Mouse (Mus musculus) embryo, embryonic 11.5 days (tissue): ENCODE data around the gene 2410131K14Rik.

Source experiments
- DNase-seq: peaks from one replicate; pipeline ENCODE4 v3.0.0-alpha.2; 2012; ENCODE audit warnings: low read depth, low spot score

Gene 2410131K14Rik

DNA sequence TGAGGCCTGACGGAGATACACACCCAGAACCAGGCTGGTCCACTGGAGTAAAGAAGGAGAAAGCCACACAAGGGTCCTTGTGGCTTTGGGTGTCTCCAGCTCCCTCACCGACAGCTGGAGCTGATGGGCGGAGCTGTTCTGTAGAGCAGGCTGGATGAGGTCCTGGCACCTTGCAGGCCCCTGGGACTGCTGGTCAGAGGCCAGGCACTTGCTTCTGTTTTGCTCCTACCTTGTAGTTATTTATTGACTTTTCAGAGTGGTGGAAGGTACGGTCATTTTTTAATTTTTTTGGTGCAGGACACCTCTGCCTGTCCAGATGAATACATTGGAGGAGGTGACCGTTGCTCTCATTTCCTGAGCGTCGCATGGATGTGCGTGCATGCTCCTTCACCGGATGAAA, 16.2 kb downstream of the 2410131K14Rik start:
- DNase-seq: no peak

DNA sequence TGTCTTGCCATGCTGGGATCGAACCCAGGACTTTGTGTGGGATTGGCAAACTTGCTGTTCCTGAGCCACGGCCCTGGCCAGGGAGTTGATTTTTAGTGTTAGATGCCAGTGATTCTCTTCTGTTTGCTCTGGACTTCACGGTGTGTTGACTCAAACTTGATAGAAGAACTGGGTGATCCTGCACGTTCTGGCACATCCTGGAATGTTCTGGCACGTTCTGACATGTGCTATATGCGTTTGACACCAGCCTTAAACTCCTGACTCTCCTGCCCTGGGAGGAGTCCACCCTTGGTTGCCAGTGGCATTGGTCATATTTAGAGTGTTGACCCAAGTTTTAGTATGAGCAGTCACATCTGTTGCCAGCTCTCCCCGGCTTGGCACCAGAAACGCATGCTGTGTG, 17.4 kb downstream of the 2410131K14Rik start:
- DNase-seq: no peak

DNA sequence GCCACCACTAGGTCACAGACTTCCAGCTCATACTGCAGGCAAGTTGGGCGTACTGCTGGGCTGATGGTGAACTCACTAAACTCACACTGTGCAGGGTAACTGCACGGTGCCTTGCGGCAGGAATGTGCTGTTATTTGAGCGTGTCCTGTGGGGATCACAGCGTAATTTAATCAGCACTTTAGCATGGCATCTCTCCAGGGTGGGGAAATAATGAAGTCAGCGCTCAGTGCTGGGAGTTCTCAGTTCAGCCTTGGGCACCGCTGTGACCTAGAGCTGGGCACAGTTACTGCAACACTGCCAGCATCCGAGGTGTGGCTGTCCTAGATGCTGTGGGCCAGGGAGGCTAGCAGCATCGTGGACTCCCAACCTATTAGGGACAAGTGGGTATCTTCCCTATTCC, 19.3 kb downstream of the 2410131K14Rik start:
- no peak for DNase-seq

DNA sequence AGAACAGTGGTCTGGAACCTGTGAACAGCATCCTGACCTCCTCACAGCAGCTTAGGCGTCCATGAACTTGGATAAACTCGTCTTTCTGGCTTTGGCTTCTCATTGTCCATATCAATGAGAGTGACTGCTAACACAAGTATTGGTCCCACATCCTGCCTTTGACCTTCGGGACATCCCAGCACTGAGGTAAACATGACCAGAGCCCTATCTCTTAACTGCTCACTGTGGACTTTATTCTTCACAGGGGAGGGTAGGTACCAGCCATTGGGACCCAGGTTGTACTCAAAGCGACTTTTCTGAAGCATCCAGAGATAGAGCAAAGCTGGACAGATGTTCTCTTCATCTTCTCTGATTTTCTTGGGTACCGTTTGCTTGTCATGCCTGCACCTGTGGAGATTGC, 20.3 kb downstream of the 2410131K14Rik start:
- no peak for DNase-seq

DNA sequence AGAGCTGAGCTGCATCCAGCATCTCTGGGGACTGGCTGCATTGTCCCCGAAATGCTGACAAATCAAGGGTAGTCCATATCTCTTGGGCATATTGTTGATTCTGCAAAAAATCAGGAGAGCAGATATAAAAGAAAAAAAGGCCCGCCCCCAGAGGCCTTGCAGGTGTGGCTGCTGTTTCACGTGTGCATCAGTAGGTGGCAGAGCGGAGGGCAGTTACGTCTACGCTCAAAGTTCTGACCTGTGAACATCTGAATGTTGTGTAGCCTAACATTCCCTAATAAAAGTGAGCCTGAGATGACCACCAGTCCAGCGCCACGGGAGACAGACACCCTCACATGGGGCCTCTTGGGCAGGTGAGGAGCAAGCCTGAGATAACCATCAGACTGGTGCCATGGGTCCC, 21.3 kb downstream of the 2410131K14Rik start:
- no peak for DNase-seq

DNA sequence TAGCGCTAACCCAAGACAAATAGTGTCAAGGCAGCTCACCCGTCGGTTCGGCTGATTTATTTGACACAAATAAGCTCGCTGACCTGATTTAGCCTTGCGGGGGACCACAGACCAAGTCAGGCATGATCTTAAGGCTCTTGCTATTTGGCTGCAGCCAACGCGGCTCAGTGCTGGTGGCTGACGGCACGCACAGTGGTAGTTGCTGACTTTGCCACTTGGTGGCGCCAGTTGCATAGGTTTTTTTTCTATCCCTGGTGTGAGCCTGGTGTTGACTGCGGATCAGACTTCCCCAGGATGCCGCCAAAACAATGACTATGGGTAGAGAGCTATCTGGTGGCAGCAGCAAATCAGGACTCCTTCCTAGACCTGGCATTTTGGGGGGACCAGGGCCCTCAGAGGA, 24.0 kb downstream of the 2410131K14Rik start:
- peak; percentile 72 for DNase-seq

DNA sequence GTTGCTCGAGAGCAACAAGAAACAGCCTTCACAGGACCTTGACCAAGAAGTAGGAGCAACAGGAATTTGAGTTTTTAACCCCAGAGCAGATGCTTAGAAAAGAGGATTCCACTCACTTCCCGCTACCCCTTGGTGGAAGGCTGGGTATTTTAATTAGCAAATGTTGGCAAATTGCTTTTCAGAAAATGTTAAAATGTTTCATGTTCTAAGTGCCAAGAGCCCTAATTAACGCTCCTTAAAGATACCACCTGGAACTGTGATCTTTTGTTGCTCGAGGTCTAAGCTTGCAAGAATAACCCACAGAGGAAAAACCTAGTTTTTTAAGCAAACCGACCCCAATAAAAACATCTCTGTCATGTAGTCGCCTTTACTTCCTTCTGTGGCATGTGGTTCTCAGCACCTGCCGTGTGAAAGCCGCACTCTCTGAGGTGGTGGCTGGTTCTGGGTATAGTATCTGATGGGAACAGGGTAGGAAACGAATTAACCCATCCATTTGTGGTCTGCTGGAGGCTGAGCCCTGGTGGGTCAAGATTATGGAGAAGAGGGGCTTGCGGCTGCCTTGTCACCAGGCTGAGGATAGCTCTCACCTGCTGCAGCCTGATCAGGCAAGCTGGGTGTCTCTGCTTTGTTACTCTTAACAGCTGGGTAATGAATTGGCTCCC, 26.6 kb downstream of the 2410131K14Rik start:
- DNase-seq: no peak

DNA sequence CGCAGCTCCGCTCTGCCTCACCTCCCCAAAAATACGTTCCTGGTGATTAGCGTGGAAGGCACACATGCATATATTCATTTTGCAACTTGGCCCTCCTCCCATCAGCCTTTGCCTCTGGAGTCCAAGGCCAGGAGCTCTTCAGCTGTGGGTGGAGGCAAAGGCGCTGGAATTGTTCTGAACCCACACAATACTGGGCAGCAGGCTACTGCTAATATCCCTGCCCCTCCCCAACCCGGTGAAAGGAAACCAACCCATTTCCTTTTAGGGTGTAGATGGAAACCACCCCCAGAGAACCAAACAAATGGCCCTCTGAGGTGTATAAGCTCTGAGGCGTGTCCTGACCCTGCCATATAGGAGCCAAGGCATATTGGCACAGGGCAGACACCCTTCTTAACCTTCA, 28.4 kb downstream of the 2410131K14Rik start:
- no peak for DNase-seq

DNA sequence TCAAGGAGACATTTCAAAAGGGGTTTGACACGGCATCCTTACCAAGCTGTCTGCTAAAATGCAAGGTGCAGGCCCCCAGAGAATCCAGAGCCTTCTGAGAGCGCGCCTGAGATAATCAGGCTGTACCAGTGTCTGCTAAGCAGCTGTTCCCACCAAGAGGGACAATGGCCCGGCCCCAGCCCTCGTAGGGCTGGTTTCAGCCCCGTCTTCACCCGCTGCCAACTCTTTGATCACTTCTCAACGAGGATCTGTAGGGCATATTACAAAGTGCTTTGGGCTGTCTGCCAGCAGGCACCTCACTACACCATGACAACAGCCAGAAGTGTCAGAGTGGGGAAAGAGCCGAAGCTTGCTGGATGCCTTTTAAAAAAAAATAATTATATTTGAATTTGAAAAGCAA, 29.5 kb downstream of the 2410131K14Rik start:
- no peak for DNase-seq

DNA sequence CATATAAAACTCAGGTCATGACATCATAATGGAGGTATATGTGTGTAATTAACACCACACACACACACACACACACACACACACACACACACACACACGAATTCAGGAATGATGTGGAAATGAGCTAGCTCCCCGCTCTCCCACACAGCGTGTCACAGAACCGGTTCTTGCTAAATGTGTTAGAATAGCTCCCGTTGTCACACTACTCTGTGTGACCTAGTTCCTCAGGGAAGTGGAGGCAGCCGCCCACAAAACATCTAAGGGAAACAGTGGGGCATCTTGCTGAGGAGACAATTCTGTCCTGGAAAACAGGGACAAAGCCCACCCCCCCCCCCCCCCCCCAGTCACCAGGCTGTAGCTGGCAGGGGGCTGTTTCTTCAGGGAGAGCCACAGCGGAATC, 31.3 kb downstream of the 2410131K14Rik start:
- DNase-seq: no peak

DNA sequence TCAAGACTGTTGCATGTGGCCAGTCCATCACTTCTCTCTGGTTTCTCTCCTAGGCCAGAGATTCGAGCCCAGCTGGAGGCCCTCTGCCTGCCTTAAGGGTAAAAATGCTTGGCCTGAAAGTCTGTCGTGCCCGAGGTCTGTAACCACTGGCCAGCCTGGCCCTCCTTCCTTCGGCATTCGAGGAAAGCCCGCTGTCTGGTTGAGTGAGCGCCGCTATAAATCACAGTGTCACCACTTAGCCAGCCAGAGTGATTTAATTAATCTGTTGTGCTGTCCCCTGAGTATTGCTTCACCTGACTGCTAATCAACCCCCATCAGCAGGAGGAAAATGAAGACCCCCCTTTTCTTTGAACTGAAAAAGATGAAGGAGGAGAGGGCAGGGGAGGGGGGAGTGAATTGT, 31.7 kb downstream of the 2410131K14Rik start:
- DNase-seq: no peak

DNA sequence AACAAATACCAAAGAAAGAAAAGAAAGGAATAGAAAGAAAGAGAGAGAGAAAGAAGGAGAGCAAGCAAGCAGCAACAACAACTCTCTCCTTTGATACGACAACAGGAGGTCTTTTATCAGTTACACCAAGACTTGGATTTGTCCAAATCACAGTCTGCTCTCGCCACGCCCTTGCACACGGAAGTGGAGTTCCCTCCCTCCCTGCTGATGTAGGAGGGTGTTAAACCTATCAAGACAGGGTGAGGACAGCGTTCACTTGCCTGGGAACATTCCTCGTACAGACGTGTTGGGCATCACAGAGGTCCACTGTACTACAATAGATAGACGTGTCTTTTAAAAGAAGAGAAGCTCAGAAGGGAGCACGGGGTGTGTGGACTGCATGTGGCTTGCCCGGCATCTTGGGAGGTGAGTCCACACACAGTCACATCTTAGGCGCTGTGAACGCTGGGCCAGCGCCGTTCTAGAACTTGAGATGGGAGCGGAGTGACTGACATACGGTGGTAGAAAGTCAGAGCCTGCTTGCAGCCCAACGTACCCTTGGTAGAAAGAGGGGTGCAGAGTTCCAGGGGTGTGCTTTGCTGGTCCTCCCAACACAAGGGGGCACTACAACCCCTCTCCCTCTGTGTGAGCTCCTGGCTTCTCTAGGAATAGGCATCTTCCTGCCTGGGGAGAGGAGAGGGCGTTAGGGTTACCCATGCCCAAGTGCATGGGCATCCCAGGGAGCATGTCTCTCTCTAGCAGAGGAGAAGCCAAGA, 32.9 kb downstream of the 2410131K14Rik start:
- no peak for DNase-seq

DNA sequence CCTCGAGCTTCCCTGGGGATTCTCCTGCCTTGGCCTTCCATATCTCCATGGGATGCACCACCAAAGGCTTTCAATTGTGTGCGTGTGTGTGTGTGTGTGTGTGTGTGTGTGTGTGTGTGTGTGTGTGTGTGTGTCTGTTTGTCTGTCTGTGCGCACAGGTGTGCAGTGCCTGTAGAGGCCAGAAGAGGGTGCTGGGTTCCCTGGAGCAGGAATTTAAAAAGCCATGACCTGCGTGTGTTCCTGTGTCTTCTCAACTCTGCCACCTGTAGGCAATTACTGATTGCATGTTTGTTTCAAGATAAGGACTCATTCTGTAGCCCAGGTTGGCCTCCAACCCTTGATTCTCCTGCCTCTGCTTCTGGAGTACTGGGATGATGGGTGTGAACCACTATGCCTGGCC, 46.4 kb downstream of the 2410131K14Rik start:
- DNase-seq: no peak

DNA sequence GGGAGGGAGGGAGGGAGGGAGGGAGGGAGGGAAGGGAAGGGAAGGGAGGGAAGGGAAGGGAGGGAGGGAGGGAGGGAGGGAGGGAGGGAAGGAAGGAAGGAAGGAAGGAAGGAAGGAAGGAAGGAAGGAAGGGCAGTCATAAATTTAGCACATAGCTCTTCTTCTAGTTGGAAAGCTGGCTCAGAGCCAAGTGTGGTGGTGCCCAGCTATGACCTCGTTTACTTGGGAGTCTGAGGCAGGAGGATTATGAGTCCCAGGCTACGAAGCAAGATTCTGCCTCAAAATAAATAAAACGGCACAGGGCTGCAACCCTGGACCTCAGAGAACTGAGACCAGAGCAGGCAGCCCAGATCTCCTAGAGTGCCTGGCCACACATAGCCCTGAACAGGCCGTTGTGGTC, 47.4 kb downstream of the 2410131K14Rik start:
- no peak for DNase-seq

DNA sequence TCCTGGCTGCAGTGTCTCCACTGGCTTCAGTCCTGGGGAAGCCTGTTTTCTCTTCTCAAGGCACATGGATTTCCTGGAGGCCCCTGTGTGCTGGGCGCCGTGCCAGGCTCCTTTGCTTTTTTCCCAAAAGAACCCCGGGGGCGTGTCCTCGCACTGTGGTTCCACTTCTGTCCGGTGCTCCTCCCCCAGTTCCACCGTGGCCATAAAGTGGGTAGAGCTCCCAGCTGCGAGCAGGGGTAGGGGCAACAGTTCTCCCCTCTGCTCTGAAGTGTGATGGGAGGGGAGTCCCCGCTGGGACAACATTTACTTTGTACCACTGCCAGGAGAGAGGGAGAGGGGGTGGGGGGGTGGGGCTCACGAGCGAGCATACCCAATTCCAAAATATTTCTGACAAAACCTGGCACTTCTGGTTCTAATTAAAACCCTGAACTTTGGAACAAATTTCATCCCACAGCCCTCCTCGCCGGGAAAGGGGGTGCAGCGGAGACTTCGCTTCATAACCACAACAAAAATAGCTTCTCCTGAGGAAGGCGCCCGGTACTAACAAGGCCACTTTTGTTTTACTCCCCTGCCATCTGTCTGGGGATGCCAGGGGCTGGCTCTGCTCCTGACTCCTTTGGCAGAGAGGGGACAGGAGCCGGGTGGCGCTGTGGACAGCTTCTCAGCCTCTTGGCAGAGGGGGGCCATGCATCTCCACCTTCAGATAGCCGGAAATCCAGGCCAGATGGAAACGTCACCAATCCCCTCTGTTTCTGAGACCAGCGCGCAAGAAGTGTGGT, 49.2 kb downstream of the 2410131K14Rik start:
- DNase-seq: peak; percentile 60

DNA sequence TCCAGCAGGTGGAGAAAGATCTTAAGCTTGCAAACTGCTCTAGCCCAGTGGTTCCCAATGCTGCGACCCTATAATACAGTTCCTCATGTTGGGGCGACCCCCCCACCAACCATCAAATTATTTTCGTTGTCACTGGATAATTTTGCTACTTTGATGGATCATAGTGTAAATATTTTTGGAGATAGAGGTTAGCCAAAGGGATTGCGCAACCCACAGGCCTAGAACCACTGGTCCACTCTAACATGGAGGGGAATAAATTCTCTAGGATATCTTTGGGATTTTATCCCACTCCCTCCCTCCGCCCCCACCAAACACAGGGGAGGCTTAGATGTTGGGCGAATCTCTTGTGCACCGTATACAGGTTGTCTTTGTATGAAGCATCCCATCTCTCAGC, 49.8 kb downstream of the 2410131K14Rik start:
- no peak for DNase-seq

DNA sequence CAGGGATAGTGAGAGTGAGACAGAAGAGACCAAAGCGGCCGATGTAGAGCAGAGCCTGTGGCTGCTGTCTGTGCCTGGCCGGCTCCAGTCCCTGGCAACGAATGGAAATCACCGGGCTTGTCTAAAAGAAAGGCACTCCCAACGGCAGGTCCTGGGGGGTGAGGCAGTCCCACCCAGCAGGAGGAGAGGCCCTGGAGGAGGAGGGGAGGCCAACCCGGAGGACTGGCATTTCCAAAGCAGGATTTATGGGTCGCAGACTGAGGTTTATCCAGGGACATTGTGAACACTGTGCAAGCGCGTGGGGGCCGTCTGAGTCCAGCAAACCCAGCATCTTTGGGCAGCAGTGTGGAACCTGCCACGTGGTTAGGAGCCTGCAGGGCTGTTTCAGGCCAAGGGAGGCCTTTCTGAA, 52.3 kb downstream of the 2410131K14Rik start:
- DNase-seq: no peak

DNA sequence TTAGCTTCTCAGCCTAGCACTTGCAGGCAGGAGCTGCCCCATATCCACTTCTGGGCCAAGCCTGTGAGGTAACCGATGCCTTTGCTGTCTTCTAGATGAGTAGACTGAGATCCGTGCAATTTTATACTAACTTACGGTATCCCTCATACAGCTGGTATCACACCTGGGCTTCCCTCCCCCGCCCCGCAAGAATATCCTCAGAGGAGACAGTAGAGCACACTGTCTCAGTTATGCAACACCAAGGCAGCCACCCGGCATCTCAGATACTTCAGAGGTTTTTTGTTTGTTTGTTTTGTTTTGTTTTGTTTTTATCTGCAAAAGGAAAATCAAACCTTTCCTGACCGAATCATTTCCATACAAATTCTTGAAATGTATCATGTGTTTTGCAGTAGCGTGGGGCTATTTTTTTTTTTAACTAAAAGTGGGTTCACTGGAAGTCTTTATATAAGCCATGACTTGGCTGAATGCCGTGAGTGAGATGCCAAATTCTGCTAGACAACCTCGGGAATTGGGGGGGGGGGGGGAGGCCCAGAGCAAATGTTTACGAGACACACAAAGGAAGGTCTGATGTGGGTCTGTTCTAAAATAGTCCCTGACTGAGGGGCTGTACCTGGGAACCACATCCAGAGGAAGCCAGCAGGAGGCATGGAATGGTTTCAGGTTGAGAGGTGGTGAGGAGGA, 54.8 kb downstream of the 2410131K14Rik start:
- no peak for DNase-seq

DNA sequence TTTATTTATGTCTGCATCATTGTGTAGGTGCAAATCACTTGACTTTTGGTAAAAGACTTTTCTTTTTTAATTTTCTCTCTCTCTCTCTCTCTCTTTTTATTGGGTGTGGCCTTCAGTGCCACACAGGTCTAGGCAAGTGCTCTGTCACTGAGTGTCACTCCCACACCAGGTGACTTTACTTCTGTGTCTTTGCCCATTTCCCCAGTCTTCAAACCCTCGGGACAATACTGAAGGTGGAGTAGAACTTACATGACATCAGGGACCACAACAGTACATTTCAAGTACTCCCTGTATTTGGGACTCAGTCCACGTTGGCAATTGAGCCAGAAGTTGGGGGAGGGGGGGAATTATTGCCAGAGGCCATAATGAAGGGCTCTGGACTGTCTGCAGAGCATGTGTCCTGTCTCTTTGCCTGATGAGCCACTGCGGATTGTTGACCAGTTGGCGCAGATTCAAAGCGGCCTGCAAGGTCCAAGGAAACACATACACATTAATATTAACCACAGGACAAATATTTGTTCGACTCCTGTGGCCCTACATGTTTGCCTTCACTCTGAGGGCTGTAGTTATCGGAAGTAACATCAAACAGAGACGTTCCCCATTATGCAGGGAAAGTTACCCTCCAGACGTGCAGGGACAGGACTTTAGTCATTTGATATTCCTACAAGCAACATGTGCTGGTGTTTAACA, 57.6 kb downstream of the 2410131K14Rik start:
- no peak for DNase-seq

DNA sequence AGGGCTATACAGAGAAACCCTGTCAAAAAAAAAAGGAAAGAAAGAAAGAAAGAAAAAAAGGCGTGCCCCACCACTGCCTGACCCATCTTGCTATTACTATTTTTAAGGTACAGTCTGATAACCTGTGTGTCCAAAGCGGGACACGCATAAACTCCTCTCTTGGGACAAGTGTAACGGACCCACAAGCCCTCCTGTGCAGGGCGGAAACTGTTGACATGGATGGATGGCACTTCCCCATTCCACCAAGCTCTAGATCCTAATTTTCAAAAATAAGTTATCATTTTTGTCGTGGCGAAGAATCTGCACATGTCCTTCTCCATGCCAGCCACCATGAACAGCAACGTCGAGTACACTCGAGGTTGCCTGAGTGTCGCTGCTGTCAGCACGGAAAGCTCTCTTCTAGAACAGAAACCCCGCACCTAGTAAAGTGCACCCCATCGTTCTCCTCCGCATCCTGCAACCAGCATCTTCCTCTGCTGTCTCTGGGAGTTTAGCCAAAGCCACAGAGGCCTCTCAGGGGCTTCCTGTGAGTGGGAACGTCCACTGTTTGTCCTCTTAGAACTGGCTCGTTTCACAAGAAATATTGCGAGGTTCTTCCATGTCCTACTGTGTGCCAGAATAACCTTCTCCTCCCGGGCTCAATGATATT, 60.1 kb downstream of the 2410131K14Rik start:
- no peak for DNase-seq

DNA sequence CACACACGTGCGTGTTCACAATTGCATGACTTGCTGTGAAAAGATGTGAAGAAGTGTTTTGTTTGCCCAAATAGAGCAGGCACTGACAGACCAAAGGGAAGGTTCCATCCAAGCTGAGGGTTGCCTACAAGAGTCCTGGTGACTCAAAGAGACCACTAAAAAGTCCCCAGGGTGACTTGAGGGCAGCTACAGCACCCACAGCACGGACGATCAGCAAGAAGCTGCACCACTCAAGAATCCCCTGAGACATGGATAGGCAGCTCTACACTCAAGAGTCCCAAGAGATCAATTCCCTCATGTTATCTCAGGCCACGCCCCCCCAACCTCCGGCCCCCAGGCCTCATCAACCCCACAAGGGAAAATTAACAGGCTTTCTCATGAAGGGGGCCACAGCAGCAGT, 65.4 kb downstream of the 2410131K14Rik start:
- no peak for DNase-seq
